Mouse (Mus musculus) heart, adult 2 months (tissue): ENCODE measurements around the gene Csmd2. TPM values are rescaled to one million over a fixed set of nuclear protein-coding genes. Genes with fewer than 3 reads are reported as not detected.

Experiments
- DNase-seq, 2 experiments: peaks; one replicate each; pipeline ENCODE4 v3.0.0; 2021
- H3K27ac ChIP-seq: fragments of 200-600 bp; 2 replicates; pipeline ENCODE4 v1.8.1; 2022
- H3K27me3 ChIP-seq: fragments of 200-500 bp; 2 replicates; pipeline ENCODE4 v1.6.1; 2012; ENCODE audit warnings: mild to moderate bottlenecking, low read length, inconsistent platforms, mixed read lengths; ENCODE audit not compliant: control insufficient read depth, insufficient read depth
- H3K36me3 ChIP-seq: fragments of 200-500 bp; 2 replicates; pipeline ENCODE4 v1.6.1; 2012; ENCODE audit warnings: low read length, inconsistent platforms; ENCODE audit not compliant: control insufficient read depth, insufficient read depth
- H3K4me1 ChIP-seq: fragments of 200-500 bp; 2 replicates; pipeline ENCODE4 v1.6.1; 2011; ENCODE audit warnings: low read length; ENCODE audit not compliant: control insufficient read depth, insufficient read depth
- H3K4me3 ChIP-seq: fragments of 200-600 bp; 2 replicates; pipeline ENCODE4 v1.8.1; 2022
- H3K79me2 ChIP-seq: fragments of 200-500 bp; replicated peaks from 2 replicates; pipeline ENCODE4 v1.6.1; 2012; ENCODE audit warnings: mild to moderate bottlenecking, inconsistent platforms, low read length, moderate library complexity, mixed read lengths; ENCODE audit not compliant: control insufficient read depth, insufficient read depth
- H3K9ac ChIP-seq: fragments of 200-500 bp; 2 replicates; pipeline ENCODE4 v1.6.1; 2012; ENCODE audit warnings: low read depth, mild to moderate bottlenecking, control low read depth, inconsistent platforms, low read length, mixed read lengths
- CTCF ChIP-seq: fragments of 200-600 bp; IDR thresholded peaks from 2 replicates; pipeline ENCODE4 v1.8.1; 2022; ENCODE audit warnings: antibody characterized with exemption, mild to moderate bottlenecking, moderate library complexity
- EP300 ChIP-seq: fragments of 200-500 bp; IDR thresholded peaks from 2 replicates; pipeline ENCODE4 v1.6.1; 2011; ENCODE audit warnings: low read depth, low read length, control low read depth; ENCODE audit not compliant: insufficient read depth
- POLR2A ChIP-seq: fragments of 200-500 bp; IDR thresholded peaks from 2 replicates; pipeline ENCODE4 v1.6.1; 2011; ENCODE audit warnings: mild to moderate bottlenecking, low read depth, low read length, control low read depth; ENCODE audit not compliant: insufficient read depth
- WGBS: fragments of 180-500 bp; shearing (Covaris S2); methylation state at CpG from one replicate; pipeline ENCODE4 v1.1.7; 2018; 5-methylcytosine and 5-hydroxymethylcytosine counted together
- intact Hi-C: fragments of 180-260 bp; cut with DNase I; formaldehyde crosslinking; loops from one replicate; pipeline ENCODE4 v1.15.1; 2025
- polyA plus RNA-seq: library from polyadenylated mRNA; depleted of rRNA; stranded (reverse); fragments of >200 nt; gene quantifications from 2 replicates; pipeline ENCODE4 v1.2.3, GENCODE M21; 2012
- total RNA-seq, 2 experiments: library from RNA; stranded (reverse); gene quantifications; 2 replicates each; pipeline ENCODE4 v1.2.3; 2021

Gene Csmd2
- total and polyA plus RNA-seq, 3 experiments: not detected

GRCm38 (mm10) chr4:128088264-128088663 lies 100.6 kb downstream of the Csmd2 start:
- Histone ChIP-seq H3K4me1 (peaks cover 2% of the 10 kb centered on the region; the same call in 1 of the 2 replicates), H3K9ac (no peak overlapping the region), H3K36me3 (no peaks in the 10 kb centered on the region), H3K4me3 (no peak overlapping the region), H3K27ac (peak overlapping the region; percentile 77), H3K27me3 (no peaks in the 10 kb centered on the region), H3K79me2 (no peaks in the 10 kb centered on the region)
- TF ChIP-seq POLR2A (no peak), CTCF (no peak), EP300 (no peak)
- 79% methylated on average over 3 of the region's 3 CpGs for WGBS
- DNase-seq: no peak
- intact Hi-C loops: no loop called here

GRCm38 (mm10) chr4:128091938-128092337 lies 104.3 kb downstream of the Csmd2 start:
- Histone ChIP-seq H3K79me2 (no peaks in the 10 kb centered on the region), H3K9ac (no peak overlapping the region), H3K27ac (no peak overlapping the region), H3K4me1 (peaks cover 2% of the 10 kb centered on the region; the same call in 1 of the 2 replicates), H3K4me3 (no peak overlapping the region), H3K36me3 (no peaks in the 10 kb centered on the region), H3K27me3 (no peaks in the 10 kb centered on the region)
- no peak for TF ChIP-seq CTCF
- no peak for TF ChIP-seq POLR2A
- no peak for TF ChIP-seq EP300
- no peak for DNase-seq
- 79% methylated on average over 3 of the region's 3 CpGs for WGBS
- intact Hi-C loops: no loop called here

- no peak for DNase-seq
- WGBS: 68% methylated on average over 5 of the region's 5 CpGs
- intact Hi-C loops: no loop called here
- H3K4me3 ChIP-seq: no peak overlapping the region
- no peak for TF ChIP-seq CTCF
- no peaks in the 10 kb centered on the region for H3K27me3 ChIP-seq
- no peaks in the 10 kb centered on the region for H3K36me3 ChIP-seq
- H3K27ac ChIP-seq: no peak overlapping the region
- H3K79me2 ChIP-seq: no peaks in the 10 kb centered on the region
- no peaks in the 10 kb centered on the region; the same call in 1 of the 2 replicates for H3K4me1 ChIP-seq
- no peak overlapping the region for H3K9ac ChIP-seq
These were observed 111.9 kb downstream of the Csmd2 start for GRCm38 (mm10) chr4:128099515-128099914.

- H3K79me2 ChIP-seq: no peaks in the 10 kb centered on the region
- TF ChIP-seq CTCF (no peak), POLR2A (no peak), EP300 (no peak)
- H3K9ac ChIP-seq: no peak overlapping the region
- no peaks in the 10 kb centered on the region; the same call in 1 of the 2 replicates for H3K4me1 ChIP-seq
- DNase-seq: no peak
- no peaks in the 10 kb centered on the region for H3K27me3 ChIP-seq
- no peak overlapping the region for H3K27ac ChIP-seq
- no peaks in the 10 kb centered on the region for H3K36me3 ChIP-seq
- no peak overlapping the region for H3K4me3 ChIP-seq
- WGBS: 84% methylated on average over 5 of the region's 5 CpGs
- intact Hi-C loops: no loop called here
These were observed 112.9 kb downstream of the Csmd2 start for GRCm38 (mm10) chr4:128100541-128100940.

- no peak for DNase-seq
- H3K4me1 ChIP-seq: no peaks in the 10 kb centered on the region
- intact Hi-C loops: no loop called here
- 21% methylated on average over 7 of the region's 7 CpGs for WGBS
- no peaks in the 10 kb centered on the region for H3K36me3 ChIP-seq
- TF ChIP-seq CTCF: no peak
- TF ChIP-seq EP300: no peak
- TF ChIP-seq POLR2A: no peak
- H3K9ac ChIP-seq: no peak overlapping the region
- H3K79me2 ChIP-seq: no peaks in the 10 kb centered on the region
- no peak overlapping the region for H3K4me3 ChIP-seq
- no peak overlapping the region for H3K27ac ChIP-seq
- H3K27me3 ChIP-seq: no peaks in the 10 kb centered on the region
These were observed 128.7 kb downstream of the Csmd2 start for GRCm38 (mm10) chr4:128116331-128116730.

GRCm38 (mm10) chr4:128123281-128123680 lies 135.6 kb downstream of the Csmd2 start:
- Histone ChIP-seq H3K27ac (no peak overlapping the region), H3K9ac (no peak overlapping the region), H3K4me3 (no peak overlapping the region), H3K36me3 (no peaks in the 10 kb centered on the region), H3K4me1 (no peaks in the 10 kb centered on the region), H3K79me2 (no peaks in the 10 kb centered on the region), H3K27me3 (no peaks in the 10 kb centered on the region)
- intact Hi-C loops: no loop called here
- 60% methylated on average over 8 of the region's 8 CpGs for WGBS
- no peak for TF ChIP-seq EP300
- no peak for TF ChIP-seq CTCF
- no peak for TF ChIP-seq POLR2A
- no peak for DNase-seq

GRCm38 (mm10) chr4:128124738-128125137 lies 137.1 kb downstream of the Csmd2 start:
- H3K79me2 ChIP-seq: no peaks in the 10 kb centered on the region
- intact Hi-C loops: no loop called here
- no peaks in the 10 kb centered on the region for H3K4me1 ChIP-seq

More at GRCm38 (mm10) chr4:128124738-128125137, 137.1 kb downstream of the Csmd2 start:
- H3K36me3 ChIP-seq: no peaks in the 10 kb centered on the region
- H3K9ac ChIP-seq: no peak overlapping the region
- WGBS: 79% methylated on average over 4 of the region's 4 CpGs
- H3K27ac ChIP-seq: no peak overlapping the region
- no peak for DNase-seq
- no peak overlapping the region for H3K4me3 ChIP-seq
- TF ChIP-seq POLR2A: no peak
- no peak for TF ChIP-seq CTCF
- no peak for TF ChIP-seq EP300
- H3K27me3 ChIP-seq: no peaks in the 10 kb centered on the region
